Mouse (Mus musculus) gastrocnemius, postnatal 25 days (tissue): ENCODE data around the gene Riok1. TPM values are rescaled to one million over a fixed set of nuclear protein-coding genes. Genes with fewer than 3 reads are reported as not detected.

Experiments
- DNase-seq: peaks from one replicate; pipeline ENCODE4 v3.0.0; 2022
- microRNA-seq, 2 experiments: library from miRNA; unstranded; fragments of <30 nt; microRNA quantifications; one replicate each; pipeline ENCODE4 v1.2.0; 2021; ENCODE audit warnings: borderline replicate concordance in 2 of 2
- total RNA-seq, 2 experiments: library from RNA; stranded (reverse); gene quantifications; 1 replicate in 1 of 2; 2 replicates in 1 of 2; pipeline ENCODE4 v1.2.3; 2021

Gene Riok1
- total RNA-seq, 2 experiments from 2014 or later: 7.4 to 9.8 TPM

DNA sequence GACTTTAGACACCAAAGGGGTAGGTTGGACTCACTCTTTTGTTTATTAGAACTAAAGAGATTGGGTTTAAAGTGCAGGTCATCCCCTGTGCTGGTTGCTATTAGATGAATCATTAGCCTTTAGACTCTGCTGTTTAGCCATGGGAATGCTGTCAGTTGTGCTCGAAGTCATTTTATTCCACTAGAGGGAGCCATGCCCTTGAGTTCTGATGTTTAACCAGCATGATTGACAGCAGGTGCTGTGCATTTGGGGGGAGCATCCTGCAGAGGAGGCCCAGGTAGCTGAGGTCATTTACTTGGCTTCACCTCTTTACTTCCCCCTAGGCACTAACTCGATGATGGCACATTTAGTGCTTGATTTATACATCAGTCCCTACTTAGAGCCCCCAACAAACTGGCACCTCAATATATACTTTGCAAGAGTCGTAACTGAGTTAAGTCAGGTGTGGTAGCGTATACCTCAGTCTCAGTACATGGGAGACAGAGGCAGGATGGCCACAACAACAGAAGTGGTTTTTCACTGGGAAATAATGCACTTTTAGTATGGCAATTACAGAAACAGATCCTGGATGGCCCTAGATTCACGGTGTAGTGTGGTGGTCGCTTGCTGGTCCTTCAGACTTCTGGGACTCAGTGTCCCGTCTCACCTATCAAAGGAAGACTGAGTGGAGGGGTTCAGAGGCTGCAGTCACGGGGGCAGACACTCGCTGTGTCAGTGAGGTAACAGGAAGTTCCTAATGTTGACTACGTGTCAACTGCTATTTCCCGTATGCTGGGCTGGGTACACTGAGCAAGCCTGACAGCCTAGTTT is 28.3 kb downstream of the Riok1 start:
- no peak for DNase-seq

GRCm38 (mm10) chr13:38070945-38071344 is 34.1 kb downstream of the Riok1 start:
- DNase-seq: no peak

GRCm38 (mm10) chr13:38073374-38074307 is 36.8 kb downstream of the Riok1 start:
- DNase-seq: no peak

GRCm38 (mm10) chr13:38074404-38074803 is 37.6 kb downstream of the Riok1 start:
- no peak for DNase-seq

DNA sequence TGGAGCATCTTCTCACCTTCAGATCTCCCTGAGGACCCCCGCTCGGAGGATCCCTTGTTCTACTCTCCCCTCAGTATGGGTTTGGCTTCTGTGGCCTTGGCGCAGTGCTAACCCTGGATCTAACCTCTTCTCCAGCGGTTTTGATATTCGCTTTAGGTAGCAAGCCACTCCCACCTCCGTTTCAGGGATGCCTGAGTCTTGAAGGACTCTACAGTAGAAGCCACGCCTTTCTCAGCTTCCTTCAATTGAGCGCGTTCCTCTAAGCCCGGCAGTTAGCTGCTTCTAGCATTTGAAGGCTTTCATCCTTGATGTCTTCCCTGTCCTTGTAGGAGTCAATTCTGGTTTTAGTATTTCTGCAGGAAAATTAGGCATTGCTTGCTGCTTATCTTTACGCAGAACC is 40.3 kb downstream of the Riok1 start:
- no peak for DNase-seq

DNA sequence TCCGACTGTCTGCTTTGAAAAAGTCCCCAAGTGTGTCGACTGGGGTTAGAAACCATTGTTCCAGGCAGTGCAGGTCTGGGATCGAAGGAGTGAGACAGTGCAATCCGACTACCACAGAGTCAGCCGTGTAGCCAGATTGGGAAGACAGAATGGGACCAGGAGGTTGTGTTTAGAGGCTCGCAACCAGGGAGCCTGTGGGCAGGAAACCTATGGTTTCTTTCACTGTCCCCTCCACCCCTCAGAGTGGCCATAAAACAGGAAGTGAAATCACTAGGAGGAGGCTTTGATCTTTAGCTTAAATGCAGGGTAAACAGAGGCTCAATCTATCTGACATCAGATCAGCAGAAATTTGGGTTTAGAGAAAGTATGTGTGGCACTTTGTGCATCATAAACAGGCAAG is 42.0 kb downstream of the Riok1 start:
- DNase-seq: no peak

DNA sequence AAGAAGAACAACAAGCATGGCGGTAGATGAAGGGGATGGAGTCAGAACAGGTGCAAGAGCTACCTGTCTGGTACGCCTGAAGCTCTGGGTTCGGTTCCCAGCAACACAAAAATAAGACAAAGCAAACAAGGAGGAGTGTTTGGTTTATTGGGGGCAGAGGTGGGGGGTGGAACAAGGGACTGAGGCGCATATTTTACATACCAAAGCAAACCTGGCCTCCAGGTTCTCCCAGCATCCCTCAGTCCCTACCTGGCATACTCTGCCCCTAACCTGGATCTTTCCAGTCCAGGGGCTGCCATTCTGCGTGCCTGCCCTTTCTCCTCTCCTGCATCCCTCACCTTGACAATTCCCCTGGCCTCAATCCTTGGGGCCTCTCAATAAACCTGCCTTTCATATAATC is 42.6 kb downstream of the Riok1 start:
- no peak for DNase-seq

- DNase-seq: no peak
These were observed 43.2 kb downstream of the Riok1 start for GRCm38 (mm10) chr13:38080014-38080413.

DNA sequence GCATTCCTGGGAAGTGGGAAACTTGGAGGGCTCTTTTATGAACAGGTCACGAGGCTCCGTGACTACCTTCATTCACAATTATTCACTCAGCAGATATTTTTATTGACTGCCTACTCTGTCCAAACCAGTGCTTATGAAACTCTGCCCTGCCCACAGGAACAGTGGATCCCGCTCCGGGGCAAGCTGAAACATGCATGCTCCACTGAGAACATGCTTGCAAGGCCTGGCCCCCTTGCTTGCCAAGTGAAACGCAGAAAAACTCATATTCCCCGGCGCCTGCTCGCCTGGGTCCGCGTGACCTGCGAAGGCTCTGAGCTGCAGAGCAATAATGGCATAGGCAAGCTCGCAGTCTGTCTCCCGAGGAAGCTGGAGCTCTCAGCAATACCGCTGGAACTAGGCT is 43.9 kb downstream of the Riok1 start:
- no peak for DNase-seq

DNA sequence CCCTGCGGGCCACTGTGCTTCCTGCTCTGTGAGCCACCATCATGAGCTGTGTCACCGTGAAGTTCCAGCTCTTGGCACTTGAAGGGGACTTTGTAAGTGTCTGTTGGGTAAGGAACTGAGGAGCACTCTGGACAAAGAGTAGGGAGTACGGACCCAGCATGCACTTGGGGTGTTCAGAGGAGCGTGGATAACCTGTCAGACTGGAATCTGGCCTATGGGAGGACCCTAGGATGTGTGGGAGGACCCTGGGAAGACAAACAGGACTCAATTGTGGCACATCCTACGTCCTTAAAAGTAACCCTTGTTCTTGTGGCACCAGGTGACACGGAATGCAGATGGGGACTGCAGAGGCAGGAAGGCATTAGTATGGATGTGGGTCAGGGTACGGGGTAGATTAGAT is 44.4 kb downstream of the Riok1 start:
- no peak for DNase-seq

GRCm38 (mm10) chr13:38086711-38087110 is 49.9 kb downstream of the Riok1 start:
- no peak for DNase-seq

DNA sequence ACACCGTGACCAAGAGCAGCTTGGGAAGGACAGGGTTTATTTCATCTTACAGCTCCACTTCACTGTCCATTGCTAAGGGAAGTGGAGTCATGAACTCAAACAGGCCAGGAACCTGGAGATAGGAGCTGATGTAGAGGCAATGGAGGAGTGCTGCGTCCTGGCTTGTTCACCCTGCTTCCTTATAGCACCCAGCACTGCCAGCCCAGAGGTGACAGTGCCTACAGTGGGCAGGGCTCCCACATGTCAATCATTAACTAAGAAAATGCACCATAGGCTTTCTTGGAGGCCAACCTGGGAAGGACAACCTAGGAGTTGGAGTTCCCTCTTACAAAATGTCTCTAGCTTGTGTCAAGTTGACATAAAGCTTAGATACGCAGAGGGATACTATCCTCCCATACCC is 51.2 kb downstream of the Riok1 start:
- DNase-seq: no peak

DNA sequence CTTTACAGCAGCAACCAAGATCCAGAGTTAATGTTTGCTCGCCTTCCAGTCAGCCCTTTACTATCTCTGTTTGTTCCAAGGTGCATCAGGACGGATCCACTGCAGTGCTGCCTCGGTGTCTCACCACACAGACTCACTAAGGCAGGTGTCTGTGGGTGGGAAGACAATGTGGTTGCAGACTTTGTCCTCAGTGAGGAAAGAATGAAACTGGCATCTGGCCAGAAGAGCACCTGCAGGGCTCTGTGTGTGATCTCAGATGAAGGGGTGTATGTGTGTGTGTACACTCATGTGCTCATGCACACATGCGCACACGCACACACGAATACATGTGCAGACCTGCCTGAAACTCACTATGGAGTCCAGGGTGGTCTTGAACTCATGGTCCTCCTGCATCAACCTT is 52.7 kb downstream of the Riok1 start:
- DNase-seq: no peak

GRCm38 (mm10) chr13:38089871-38090270 is 53.1 kb downstream of the Riok1 start:
- no peak for DNase-seq

- no peak for DNase-seq
These were observed 59.4 kb downstream of the Riok1 start for GRCm38 (mm10) chr13:38096207-38096606.

GRCm38 (mm10) chr13:38103406-38103805 is 66.6 kb downstream of the Riok1 start:
- DNase-seq: no peak

GRCm38 (mm10) chr13:38104501-38104900 is 67.7 kb downstream of the Riok1 start:
- no peak for DNase-seq

GRCm38 (mm10) chr13:38109081-38109480 is 72.3 kb downstream of the Riok1 start:
- no peak for DNase-seq

Small RNA genes within 50 kb of the gene (microRNA-seq; reads per million reads assigned to microRNA genes)
- gene Gm27387: 0 reads per million in 2 experiments

Other genes with a start within 250 kb of the Riok1 start
- gene Ssr1, start 42.8 kb upstream of the Riok1 start, total RNA-seq: 10 to 100 TPM; 55.6 to 68.6 TPM
- under 1 TPM; 0.92 to 0.94 TPM for gene Cage1, start 74 bp downstream of the Riok1 start, total RNA-seq
- under 1 TPM in 1 of 2 experiments, not detected in 1; 0.56 TPM for gene Dsp, start 114.3 kb downstream of the Riok1 start, total RNA-seq
- gene Snrnp48, start 167.9 kb downstream of the Riok1 start, total RNA-seq: 10 to 100 TPM in 1 of 2 experiments, 1 to 10 TPM in 1; 6.5 to 11.0 TPM